Mouse (Mus musculus) retina, postnatal 1 day (tissue): ENCODE results near the gene Rassf3.

Source experiments
- DNase-seq: peaks from one replicate; pipeline ENCODE4 v3.0.0-alpha.2; 2012

The Rassf3 gene

DNA sequence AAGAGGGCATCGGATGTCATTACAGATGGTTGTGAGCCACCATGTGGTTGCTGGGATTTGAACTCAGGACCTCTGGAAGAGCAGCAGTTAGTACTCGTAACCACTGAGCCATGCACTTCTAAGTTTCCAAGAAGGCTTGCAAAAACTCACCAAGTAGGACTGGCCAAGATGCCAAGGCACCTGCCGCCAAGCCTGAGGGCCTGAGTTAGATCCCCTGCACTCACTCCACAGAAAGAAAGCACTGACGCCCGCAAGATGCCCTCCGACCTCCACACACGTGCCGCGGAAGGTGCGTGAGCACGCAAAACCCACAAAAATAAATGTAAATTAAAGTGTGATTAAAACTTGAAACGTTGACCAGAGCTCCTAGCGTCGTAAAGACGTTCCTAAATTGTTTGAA lies 111.8 kb downstream of the Rassf3 start:
- DNase-seq: peak; percentile 14

DNA sequence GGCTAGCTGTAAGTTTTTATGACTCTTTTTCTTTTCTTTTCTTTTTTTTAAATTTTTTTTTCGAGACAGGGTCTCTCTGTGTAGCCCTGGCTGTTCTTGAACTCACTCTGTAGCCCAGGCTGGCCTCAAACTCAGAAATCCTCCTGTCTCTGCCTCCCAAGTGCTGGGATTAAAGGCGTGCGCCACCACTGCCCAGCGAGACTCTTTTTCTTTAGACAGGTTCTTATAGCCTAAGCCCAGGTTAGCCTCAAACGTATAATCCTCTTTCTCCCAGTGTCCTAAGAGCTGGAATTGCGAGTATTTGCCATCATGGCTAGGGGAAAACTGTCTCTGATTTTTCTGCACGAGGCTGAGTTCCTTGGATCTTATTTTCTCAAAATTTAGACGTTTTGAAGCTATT lies 112.9 kb downstream of the Rassf3 start:
- DNase-seq: no peak

DNA sequence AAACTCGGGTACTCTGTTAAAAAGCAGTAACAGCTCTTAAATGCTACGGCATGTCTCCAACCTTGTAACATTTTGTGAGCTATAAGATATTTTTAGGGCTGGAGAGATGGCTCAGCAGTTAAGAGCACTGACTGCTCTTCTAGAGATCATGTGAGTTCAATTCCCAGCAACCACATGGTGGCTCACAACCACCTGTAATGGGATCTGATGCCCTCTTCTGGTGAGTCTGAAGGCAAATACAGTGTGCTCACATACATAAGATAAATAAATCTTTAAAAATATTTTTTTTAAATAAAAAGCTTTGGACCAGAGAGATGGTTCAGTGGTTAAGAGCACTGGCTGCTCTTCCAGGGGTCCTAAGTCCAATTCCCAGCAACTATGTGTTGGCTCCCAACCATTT lies 115.8 kb downstream of the Rassf3 start:
- DNase-seq: no peak
